Mouse (Mus musculus): ENCODE results near the gene Hint1.
"Not testable (repeated sequence)": the region's sequence is repeated elsewhere in the genome, so short reads cannot be mapped to it uniquely, and the experiment has no call there.

Hint1 gene

DNA sequence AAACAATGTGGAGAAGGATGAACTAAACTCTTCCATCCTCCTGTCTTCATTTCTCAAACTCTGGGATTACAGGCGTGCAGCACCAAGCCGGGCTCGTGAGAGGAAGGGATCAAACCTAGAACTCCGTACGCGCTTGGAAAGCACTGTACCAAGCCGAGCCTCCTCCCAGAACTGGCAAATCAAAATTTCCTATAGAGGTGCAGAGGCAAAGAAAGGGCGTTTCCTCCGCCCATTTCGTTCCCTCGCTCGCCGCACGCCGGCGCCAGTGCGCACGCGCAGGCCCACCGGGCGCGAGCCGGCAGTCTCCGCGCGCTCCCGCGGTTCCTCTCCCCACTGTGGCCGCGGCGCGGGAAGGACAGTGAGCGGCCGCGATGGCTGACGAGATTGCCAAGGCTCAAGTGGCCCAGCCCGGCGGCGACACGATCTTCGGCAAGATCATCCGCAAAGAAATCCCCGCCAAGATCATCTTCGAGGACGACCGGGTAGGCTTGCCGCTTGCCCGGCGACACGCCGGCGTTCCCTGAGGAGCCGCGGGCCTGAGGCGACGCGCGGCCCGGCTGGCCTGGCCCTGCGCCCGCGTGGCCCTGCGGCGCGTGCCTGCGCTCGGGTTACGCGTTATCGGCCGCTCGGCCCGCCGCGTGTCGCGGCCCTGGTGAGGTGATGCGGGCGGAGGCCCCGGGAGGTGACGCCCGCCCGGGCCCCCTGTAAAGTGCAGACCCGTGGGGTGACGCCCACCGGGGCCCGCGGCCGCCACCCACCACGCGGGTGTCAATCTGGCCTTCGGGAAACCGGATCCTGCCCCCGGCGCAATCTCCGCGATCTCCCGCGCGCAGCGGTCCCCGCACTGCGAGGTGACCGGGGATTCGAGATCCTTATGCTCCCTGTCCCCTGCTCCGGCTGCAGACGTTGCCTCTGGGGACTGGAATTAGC is at the start of gene Hint1:
Gene Hint1, plus strand, starts transcription at position 265 of the 930 bp plus-strand sequence.
- DNase-seq: peak; percentile 93

DNA sequence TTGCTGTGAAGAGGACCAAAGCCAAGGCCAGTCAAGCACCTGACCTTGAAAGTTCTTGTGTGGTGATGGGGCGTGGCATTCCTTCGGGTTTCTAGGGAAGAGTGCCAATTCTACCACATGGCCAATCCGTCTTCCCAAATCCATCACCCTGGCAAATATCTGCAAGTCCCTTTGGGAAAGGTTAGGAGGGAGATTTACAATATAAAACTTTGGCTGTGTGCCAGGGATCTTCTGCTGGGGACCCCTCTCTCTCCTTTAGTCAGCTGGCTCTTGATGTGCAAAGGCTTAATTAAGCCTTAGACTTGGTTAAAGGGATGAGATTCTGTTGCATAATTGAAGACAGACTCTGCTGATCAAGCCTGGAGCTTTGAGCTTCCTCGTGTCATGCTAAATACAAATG is 48.7 kb upstream of the Hint1 start:
- peak; percentile 7 for DNase-seq

DNA sequence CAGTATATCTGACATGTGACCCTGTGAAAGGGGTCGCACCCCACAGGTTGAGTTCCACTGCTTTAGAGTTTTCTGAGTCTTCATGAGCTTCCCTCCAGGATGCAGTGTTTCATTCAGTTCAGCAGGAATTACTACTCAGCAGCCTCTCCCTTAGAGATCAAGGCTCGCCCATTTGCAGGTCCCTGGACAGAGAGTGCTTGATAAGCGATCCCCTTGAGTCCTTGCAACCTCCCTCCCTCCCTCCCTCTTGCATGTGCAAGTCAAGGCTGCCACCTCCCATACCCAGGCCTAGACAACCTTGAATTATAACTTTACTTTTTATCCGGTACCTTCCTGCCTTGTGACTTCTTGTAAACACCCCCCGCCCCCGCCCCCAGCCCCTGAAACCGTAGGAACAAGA is 46.7 kb upstream of the Hint1 start:
- DNase-seq: no peak

DNA sequence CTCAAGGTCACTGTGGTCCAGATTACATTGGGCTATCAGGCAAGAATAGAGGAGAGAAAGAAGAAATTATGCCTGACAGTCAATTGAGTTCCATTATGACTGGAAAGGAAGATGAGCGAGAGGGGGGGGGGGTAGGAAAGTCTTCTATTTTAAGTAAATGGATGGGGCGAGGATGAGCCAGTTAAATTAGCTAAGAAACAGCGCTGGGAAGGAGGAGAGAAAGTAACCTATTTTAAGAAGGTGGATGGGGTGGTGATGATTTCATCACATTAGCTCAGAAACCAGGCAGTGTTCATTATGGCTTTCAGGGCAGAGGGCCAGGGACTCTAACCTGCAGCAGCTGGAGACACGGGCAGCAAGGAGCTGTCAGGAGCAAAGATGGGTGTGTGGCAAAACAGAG is 42.7 kb upstream of the Hint1 start:
- no peak for DNase-seq

DNA sequence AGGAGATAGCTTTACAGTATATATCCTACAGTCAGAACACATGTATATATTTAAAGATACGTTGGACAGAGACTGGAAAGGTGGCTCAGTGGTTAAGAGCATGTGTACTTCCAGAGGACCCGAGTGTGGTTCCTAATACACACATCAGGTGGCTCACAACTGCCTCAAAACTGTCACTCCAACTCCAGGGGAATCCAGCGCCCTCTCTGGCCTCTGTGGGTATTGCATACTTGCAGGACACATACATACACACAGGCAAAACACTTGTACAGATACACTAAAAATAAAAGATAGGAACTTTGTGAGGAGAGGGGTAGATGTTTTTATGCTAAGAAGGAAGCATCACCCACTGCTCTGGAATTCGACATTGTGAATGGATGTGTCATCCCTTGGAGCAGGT is 40.4 kb upstream of the Hint1 start:
- DNase-seq: no peak

DNA sequence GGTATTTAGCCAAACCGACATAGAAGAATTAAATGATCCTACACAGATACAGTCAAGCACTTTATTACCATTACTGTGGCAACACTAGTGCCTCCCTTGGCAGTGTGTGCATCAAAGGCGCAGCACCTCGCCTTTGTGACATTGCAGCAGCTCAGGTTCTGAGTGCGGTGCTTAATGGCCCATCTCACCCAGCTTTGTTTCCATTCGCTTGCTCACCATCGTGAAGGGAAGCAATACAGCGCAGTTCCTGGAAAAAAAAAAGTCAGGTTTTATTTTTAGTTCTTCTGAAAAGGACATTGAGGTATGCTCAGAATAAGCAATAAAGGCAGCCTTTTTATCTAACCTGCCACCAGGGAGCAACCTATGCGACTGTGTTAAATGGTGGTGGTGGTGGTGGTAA is 39.4 kb upstream of the Hint1 start:
- no peak for DNase-seq

DNA sequence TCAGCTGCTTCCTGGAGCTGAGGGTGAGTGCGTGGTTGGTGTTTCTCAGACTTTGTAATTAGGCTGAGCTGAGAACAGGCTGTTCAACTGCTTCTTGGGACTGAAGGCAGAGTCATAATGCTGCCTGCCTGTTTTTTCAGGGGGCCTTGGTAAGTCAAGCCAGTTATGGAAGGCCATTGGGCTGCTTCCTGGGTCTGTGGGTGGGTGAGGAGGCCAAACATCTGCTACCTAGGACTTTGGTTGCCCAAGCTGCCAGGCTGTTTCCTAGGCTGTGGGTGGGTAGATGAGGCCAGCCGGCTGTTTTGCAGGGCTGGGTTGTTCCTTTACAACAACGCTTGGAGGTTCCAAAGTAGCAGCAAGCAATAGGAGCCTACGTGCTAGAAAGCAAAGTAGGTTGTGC is 32.4 kb upstream of the Hint1 start:
- no peak for DNase-seq

DNA sequence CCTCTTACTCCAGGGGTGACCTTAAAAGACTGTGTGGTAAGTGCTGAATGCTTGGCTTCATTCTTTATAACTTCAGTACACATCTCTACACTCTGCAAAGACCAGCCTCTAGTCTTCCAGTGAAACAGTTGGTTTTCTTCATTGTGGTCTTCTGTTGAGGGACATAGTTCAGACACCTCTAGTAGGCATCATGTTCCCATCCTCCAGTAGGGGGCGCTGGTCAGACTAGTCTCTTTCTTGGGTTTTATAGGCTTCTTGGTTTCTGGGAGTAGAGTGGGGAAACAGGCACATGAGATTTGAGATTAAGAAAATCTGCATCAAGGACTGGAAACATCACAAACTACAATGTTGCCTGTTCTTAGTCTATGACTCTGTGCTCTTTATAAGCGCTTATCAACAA is 31.6 kb upstream of the Hint1 start:
- DNase-seq: peak; percentile 38

GRCm38 (mm10) chr11:54836106-54836505 is 30.1 kb upstream of the Hint1 start:
- no peak for DNase-seq

GRCm38 (mm10) chr11:54839696-54840095 is 26.5 kb upstream of the Hint1 start:
- DNase-seq: no peak

- DNase-seq: no peak
These were observed 25.3 kb upstream of the Hint1 start for GRCm38 (mm10) chr11:54840891-54841290.

DNA sequence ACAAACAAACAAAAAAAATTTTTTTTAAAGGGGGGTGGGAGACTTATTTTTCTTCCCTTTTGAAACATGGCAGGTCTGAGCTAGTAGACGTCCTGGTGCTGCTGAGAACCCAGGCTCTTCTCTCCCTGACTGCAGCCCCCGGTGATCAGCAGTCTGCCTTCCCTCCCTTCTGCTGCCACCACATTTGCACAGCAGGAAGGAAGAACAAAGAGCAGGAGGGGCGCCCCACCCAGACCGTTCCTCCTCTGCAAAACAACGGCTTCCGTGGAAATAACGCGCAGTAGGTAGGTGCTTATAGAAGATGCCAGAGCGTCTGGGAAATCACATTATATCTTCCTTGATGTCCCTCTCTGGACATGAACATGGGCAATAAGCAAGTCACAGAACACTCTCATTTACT is 21.8 kb upstream of the Hint1 start:
- DNase-seq: peak; percentile 51

DNA sequence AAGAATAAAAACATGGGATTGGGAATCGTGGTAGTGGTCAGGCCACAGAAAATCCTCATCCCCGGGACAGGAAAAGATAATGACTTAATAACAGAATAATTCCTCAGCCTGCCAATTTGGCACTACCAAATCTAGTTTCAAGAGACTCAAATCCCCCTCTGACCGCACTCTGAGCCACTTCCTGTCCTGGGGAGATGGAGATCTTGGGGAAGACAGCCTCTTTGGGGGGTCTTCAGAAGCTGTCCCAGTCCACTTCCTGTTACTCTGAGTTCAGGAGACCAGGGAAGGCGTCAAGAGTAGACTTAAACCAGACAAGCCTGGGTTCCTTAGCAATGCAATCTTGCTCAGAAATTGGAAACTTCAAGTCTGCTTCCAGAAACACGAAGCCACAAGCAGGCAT is 21.2 kb upstream of the Hint1 start:
- DNase-seq: no peak

DNA sequence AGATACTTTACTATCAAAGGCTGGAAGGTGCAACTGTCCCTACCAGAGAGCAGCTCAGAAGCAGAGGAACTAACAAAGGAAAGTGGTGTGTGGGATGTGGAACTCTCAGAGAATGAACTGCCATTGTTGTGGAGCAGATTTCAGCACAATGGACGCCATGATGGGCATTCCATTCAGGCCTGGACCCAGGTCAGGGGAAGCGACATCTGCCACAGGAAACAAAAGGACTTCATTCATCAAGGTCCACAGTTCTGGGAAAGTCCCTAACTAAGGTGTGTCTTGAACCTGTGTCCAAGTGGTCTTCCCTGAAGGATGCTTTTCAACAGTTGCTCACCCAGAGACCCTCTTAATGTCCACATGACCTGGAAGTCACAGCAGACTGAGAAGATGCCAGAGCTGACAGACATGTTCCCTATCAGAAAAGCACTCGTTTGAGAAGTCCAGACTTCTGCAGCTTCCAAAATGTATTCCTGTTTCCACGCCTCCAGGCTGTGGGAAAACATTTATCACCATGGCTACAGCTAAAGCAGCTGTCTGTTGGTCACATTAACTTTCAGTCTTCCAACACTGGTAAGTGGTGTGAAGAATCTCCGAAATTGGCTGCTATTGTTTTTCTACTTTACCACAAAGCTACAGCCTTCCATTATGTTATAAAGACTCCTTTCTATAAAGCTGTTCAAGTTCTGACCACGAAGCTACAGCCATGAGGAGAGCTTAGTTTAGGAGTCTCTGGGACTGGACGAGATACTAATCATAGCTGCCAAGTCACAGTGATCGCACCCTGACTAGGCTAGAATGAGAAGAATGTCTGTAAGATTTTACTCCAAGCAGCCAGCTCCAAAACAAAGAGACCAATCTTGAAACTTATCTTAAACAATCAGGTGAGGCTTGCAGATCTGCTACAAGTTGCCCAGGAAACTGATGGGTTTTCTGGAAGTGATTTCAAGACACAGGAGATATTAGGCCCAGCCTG is 20.4 kb upstream of the Hint1 start:
- DNase-seq: no peak

- peak; percentile 18 for DNase-seq
These were observed 16.0 kb upstream of the Hint1 start for GRCm38 (mm10) chr11:54849961-54850758.

DNA sequence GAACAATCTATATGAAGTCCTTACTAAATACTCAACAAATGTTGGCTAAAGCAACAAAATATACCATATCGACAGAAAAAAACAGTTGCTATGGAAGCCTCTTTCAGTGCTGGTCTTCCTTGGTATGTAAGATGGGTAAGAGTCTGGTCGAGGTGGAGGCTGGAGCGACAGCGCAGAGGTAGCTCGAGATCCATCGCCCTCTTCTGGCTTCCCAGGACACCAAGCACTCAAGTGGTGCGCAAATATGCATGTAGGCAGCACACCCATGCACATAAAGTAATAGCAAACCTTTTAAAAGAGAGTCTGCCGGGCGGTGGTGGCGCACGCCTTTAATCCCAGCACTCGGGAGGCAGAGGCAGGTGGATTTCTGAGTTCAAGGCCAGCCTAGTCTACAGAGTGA is 14.5 kb upstream of the Hint1 start:
- no peak for DNase-seq

GRCm38 (mm10) chr11:54858880-54859279 is 7.3 kb upstream of the Hint1 start:
- DNase-seq: not testable (repeated sequence)

GRCm38 (mm10) chr11:54859322-54860165 is 6.6 kb upstream of the Hint1 start:
- DNase-seq: peak; percentile 58

DNA sequence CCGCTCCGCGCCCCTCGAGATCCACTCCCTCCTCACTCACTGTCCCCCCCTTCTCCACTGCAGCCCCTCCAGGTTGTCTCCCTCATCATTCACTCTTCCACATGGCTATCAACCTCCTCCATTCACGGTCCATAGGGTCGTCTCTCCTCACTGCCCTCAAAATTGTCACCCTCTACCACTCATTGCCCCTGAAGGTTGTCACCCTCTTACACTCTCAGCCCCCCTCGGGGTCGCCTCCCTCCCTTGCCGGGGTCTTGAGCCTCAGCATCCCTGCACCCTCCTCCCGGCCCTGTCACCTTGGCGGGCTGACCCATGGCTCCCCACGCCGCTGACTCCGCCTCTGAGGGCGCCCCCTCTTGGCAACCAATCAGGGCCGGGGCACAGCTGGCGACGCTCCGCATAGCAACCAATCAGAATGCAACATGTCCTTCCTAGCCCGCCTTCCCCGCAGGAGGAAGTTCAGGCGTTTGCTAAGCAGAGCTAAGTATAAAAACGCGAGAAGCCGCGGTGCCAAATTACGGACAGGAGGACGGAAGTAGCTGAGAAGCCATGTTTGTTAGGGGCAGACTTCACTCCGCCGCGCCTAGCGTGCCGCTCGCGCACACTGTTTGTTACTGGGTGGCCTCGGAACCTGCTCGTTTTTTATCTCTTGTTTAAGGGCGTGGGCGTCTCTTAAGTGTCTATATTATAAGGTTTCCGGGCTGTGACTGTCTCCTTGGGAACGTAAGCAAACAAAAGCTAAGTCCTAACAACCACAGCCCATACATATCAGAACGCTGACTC is 5.7 kb upstream of the Hint1 start, which contains the start of gene Lyrm7:
Gene Lyrm7, minus strand, starts transcription at position 661 of the 783 bp plus-strand sequence.
- peak; percentile 98 for DNase-seq
